Mouse (Mus musculus): ENCODE results near the gene Dctn1.

GRCm38 (mm10) chr6:83153485-83153884, 12.2 kb upstream of the Dctn1 start:
- TF ChIP-seq CTCF (IDR thresholded peaks at IDR 0.05; ENCODE audit: extremely low read depth, insufficient read depth, low read length): no peak
- no peak for TF ChIP-seq POLR2A (IDR thresholded peaks at IDR 0.05; ENCODE audit: extremely low read depth, insufficient read depth, low read length)
